Mouse (Mus musculus): ENCODE data around the gene Ormdl3. TPM values are rescaled to one million over a fixed set of nuclear protein-coding genes. Genes with fewer than 3 reads are reported as not detected.
A peak's percentile ranks its signal among the peaks of the same experiment; 100 is the strongest.

Ormdl3 gene
- polyA plus RNA-seq, 1 experiment from 2014 or later = 45.3 TPM

GRCm38 (mm10) chr11:98563025-98563424 lies 24.1 kb downstream of the Ormdl3 start:
- no peak for DNase-seq (ENCODE audit: low spot score)

GRCm38 (mm10) chr11:98560942-98561341 lies 26.2 kb downstream of the Ormdl3 start:
- 21% methylated on average over 7 of the region's 7 CpGs for WGBS
- Histone ChIP-seq H3K4me2 (replicated peaks; ENCODE audit: low read depth, low read length) (no peak overlapping the region), H3K4me1 (ENCODE audit: insufficient read depth, low read depth, low read length) (no peaks in the 10 kb centered on the region), H3K27ac (ENCODE audit: low read length) (no peak overlapping the region), H3K9me3 (ENCODE audit: low read length) (no peaks in the 10 kb centered on the region), H3K9ac (replicated peaks; ENCODE audit: low read depth) (no peak overlapping the region), H3K36me3 (ENCODE audit: insufficient read depth, low read length) (no peaks in the 10 kb centered on the region), H3K4me3 (ENCODE audit: low read depth, low read length) (no peak overlapping the region), H3K27me3 (replicated peaks; ENCODE audit: insufficient read depth, low read length) (no peaks in the 10 kb centered on the region)
- ATAC-seq = no peak
- no peak for TF ChIP-seq EP300 (IDR thresholded peaks at IDR 0.05)
- TF ChIP-seq CTCF (IDR thresholded peaks at IDR 0.05) = no peak
- DNase-seq (ENCODE audit: low spot score) = no peak

More at GRCm38 (mm10) chr11:98563025-98563424, 24.1 kb downstream of the Ormdl3 start:
- Histone ChIP-seq H3K9me3 (ENCODE audit: low read length) (no peaks in the 10 kb centered on the region), H3K4me3 (ENCODE audit: low read depth, low read length) (no peak overlapping the region), H3K9ac (replicated peaks; ENCODE audit: low read depth) (no peak overlapping the region), H3K36me3 (ENCODE audit: insufficient read depth, low read length) (no peaks in the 10 kb centered on the region), H3K27ac (ENCODE audit: low read length) (no peak overlapping the region), H3K4me2 (replicated peaks; ENCODE audit: low read depth, low read length) (no peak overlapping the region), H3K27me3 (replicated peaks; ENCODE audit: insufficient read depth, low read length) (no peaks in the 10 kb centered on the region), H3K4me1 (ENCODE audit: insufficient read depth, low read depth, low read length) (no peaks in the 10 kb centered on the region)
- TF ChIP-seq CTCF (IDR thresholded peaks at IDR 0.05) = no peak
- TF ChIP-seq EP300 (IDR thresholded peaks at IDR 0.05) = no peak
- no peak for ATAC-seq
- 77% methylated on average over 3 of the region's 3 CpGs for WGBS

- ATAC-seq (no peak), DNase-seq (ENCODE audit: low spot score) (peak; percentile 40)
- H3K4me3 ChIP-seq (ENCODE audit: low read depth, low read length) = no peak overlapping the region
- H3K27ac ChIP-seq (ENCODE audit: low read length) = no peak overlapping the region
- H3K9ac ChIP-seq (replicated peaks; ENCODE audit: low read depth) = no peak overlapping the region
- no peak for TF ChIP-seq EP300 (IDR thresholded peaks at IDR 0.05)
- TF ChIP-seq CTCF (IDR thresholded peaks at IDR 0.05) = peak; percentile 60
- H3K27me3 ChIP-seq (replicated peaks; ENCODE audit: insufficient read depth, low read length) = peaks cover under 1% of the 10 kb centered on the region; the same call in 1 of the 2 replicates
- H3K4me1 ChIP-seq (ENCODE audit: insufficient read depth, low read depth, low read length) = peaks cover 3% of the 10 kb centered on the region; the same call in 1 of the 2 replicates
- no peaks in the 10 kb centered on the region for H3K36me3 ChIP-seq (ENCODE audit: insufficient read depth, low read length)
- H3K9me3 ChIP-seq (ENCODE audit: low read length) = no peaks in the 10 kb centered on the region
- H3K4me2 ChIP-seq (replicated peaks; ENCODE audit: low read depth, low read length) = no peak overlapping the region
- WGBS = 65% methylated on average over 12 of the region's 12 CpGs
These were observed 32.0 kb downstream of the Ormdl3 start for GRCm38 (mm10) chr11:98555124-98555700.

GRCm38 (mm10) chr11:98553966-98554365 lies 33.2 kb downstream of the Ormdl3 start:
- Histone ChIP-seq H3K4me3 (ENCODE audit: low read depth, low read length) (no peak overlapping the region), H3K27ac (ENCODE audit: low read length) (no peak overlapping the region), H3K27me3 (replicated peaks; ENCODE audit: insufficient read depth, low read length) (peaks cover 11% of the 10 kb centered on the region), H3K9me3 (ENCODE audit: low read length) (no peaks in the 10 kb centered on the region), H3K4me2 (replicated peaks; ENCODE audit: low read depth, low read length) (no peak overlapping the region), H3K4me1 (ENCODE audit: insufficient read depth, low read depth, low read length) (peaks cover 3% of the 10 kb centered on the region; the same call in 1 of the 2 replicates), H3K9ac (replicated peaks; ENCODE audit: low read depth) (no peak overlapping the region), H3K36me3 (ENCODE audit: insufficient read depth, low read length) (no peaks in the 10 kb centered on the region)
- 83% methylated on average over 4 of the region's 4 CpGs for WGBS
- DNase-seq (ENCODE audit: low spot score) (no peak), ATAC-seq (no peak)
- no peak for TF ChIP-seq EP300 (IDR thresholded peaks at IDR 0.05)
- TF ChIP-seq CTCF (IDR thresholded peaks at IDR 0.05) = no peak

GRCm38 (mm10) chr11:98550975-98551828 lies 36.0 kb downstream of the Ormdl3 start, which contains the start of gene Zpbp2:
Gene Zpbp2 (plus strand): TSS chr11:98551097.
- TF ChIP-seq CTCF (IDR thresholded peaks at IDR 0.05) (no peak), EP300 (IDR thresholded peaks at IDR 0.05) (no peak)
- no peaks in the 10 kb centered on the region for H3K9me3 ChIP-seq (ENCODE audit: low read length)
- no peak within 1 kb of the TSS for H3K9ac ChIP-seq (replicated peaks; ENCODE audit: low read depth)
- peaks cover 3% of the 10 kb centered on the region; the same call in 1 of the 2 replicates for H3K4me1 ChIP-seq (ENCODE audit: insufficient read depth, low read depth, low read length)
- peak within 1 kb of the TSS; percentile 60 for H3K4me3 ChIP-seq (ENCODE audit: low read depth, low read length)
- peaks cover 13% of the 10 kb centered on the region for H3K27me3 ChIP-seq (replicated peaks; ENCODE audit: insufficient read depth, low read length)
- under 1% methylated on average over 49 of the region's 51 CpGs for WGBS
- H3K4me2 ChIP-seq (replicated peaks; ENCODE audit: low read depth, low read length) = peak within 1 kb of the TSS; percentile 59
- no peaks in the 10 kb centered on the region for H3K36me3 ChIP-seq (ENCODE audit: insufficient read depth, low read length)
- DNase-seq (ENCODE audit: low spot score) (peak; percentile 96), ATAC-seq (peak; percentile 97)
- no peak within 1 kb of the TSS for H3K27ac ChIP-seq (ENCODE audit: low read length)

- no peak overlapping the region for H3K27ac ChIP-seq (ENCODE audit: low read length)
- H3K9ac ChIP-seq (replicated peaks; ENCODE audit: low read depth) = no peak overlapping the region
- ATAC-seq (no peak), DNase-seq (ENCODE audit: low spot score) (no peak)
- TF ChIP-seq EP300 (IDR thresholded peaks at IDR 0.05) = no peak
- TF ChIP-seq CTCF (IDR thresholded peaks at IDR 0.05) = no peak
- no peaks in the 10 kb centered on the region for H3K9me3 ChIP-seq (ENCODE audit: low read length)
- 16% methylated on average over 20 of the region's 20 CpGs for WGBS
- peak overlapping the region; percentile 60 for H3K4me3 ChIP-seq (ENCODE audit: low read depth, low read length)
- no peaks in the 10 kb centered on the region for H3K36me3 ChIP-seq (ENCODE audit: insufficient read depth, low read length)
- H3K27me3 ChIP-seq (replicated peaks; ENCODE audit: insufficient read depth, low read length) = peaks cover 21% of the 10 kb centered on the region
- H3K4me1 ChIP-seq (ENCODE audit: insufficient read depth, low read depth, low read length) = peaks cover 8% of the 10 kb centered on the region; the same call in 1 of the 2 replicates
- peak overlapping the region; percentile 59 for H3K4me2 ChIP-seq (replicated peaks; ENCODE audit: low read depth, low read length)
These were observed 36.7 kb downstream of the Ormdl3 start for GRCm38 (mm10) chr11:98550311-98550974.
